Mouse (Mus musculus) hindbrain, embryonic 12.5 days (tissue): Measurements from ENCODE around the gene Vmn1r20. TPM values are rescaled to one million over a fixed set of nuclear protein-coding genes. Genes with fewer than 3 reads are reported as not detected.
"Not testable (repeated sequence)": the region's sequence is repeated elsewhere in the genome, so short reads cannot be mapped to it uniquely, and the experiment has no call there.

Source experiments
- ATAC-seq: fragments of 200-750 bp; cut with Nextera tagmentation; 2 replicates; pipeline ENCODE4 v1.8.0; 2017; ENCODE audit warnings: moderate TSS enrichment; ENCODE audit not compliant: low FRiP score
- H3K27ac ChIP-seq: fragments of 300-500 bp; sonication (generic); 2 replicates; pipeline ENCODE4 v1.5.1; 2016; ENCODE audit warnings: mild to moderate bottlenecking
- H3K27me3 ChIP-seq: fragments of 300-500 bp; sonication (generic); 2 replicates; pipeline ENCODE4 v1.6.1; 2016; ENCODE audit warnings: mild to moderate bottlenecking
- H3K36me3 ChIP-seq: fragments of 300-500 bp; sonication (generic); 2 replicates; pipeline ENCODE4 v1.6.1; 2016; ENCODE audit warnings: mild to moderate bottlenecking
- H3K4me1 ChIP-seq: fragments of 300-500 bp; sonication (generic); 2 replicates; pipeline ENCODE4 v1.6.1; 2016
- H3K4me2 ChIP-seq: fragments of 300-500 bp; sonication (generic); replicated peaks from 2 replicates; pipeline ENCODE4 v1.6.1; 2016; ENCODE audit warnings: mild to moderate bottlenecking
- H3K4me3 ChIP-seq: fragments of 300-500 bp; sonication (generic); 2 replicates; pipeline ENCODE4 v1.5.1; 2016; ENCODE audit warnings: mild to moderate bottlenecking
- H3K9ac ChIP-seq: fragments of 300-500 bp; sonication (generic); 2 replicates; pipeline ENCODE4 v1.6.1; 2016; ENCODE audit warnings: mild to moderate bottlenecking, moderate library complexity
- H3K9me3 ChIP-seq: fragments of 300-500 bp; sonication (generic); replicated peaks from 2 replicates; pipeline ENCODE4 v1.6.1; 2016; ENCODE audit warnings: mild to moderate bottlenecking
- WGBS: fragments of 180-500 bp; shearing (Covaris S2); methylation state at CpG from one replicate; pipeline ENCODE4 v1.1.7; 2016; 5-methylcytosine and 5-hydroxymethylcytosine counted together
- polyA plus RNA-seq: library from polyadenylated mRNA; unstranded; fragments of >200 nt; fragmentation: Nextera tagmentation; extraction: Ambion mirVana; gene quantifications from 2 replicates; pipeline ENCODE4 v1.2.1, GENCODE M21; 2016

Vmn1r20 gene
- polyA plus RNA-seq: not detected in 2 replicates

DNA sequence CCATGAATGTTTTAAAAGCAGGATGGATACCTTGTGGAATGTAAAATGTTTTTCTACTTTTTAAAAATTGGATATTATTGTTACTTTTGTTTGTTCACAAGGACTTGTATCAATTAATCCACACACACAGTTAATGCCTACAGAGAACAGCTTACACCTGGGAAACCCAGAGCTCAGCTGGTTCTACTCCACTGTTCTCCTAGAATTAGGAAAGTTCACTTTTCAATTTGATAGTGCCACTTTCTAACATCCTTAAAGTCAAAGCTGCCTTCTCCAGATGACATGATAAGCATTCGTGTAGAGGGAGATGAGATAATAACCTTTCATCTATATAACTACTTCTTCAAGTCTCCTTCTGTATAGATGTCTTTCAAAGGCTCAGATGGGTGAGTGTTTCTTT is at the start of gene Vmn1r20:
Gene Vmn1r20, plus strand, starts transcription at position 301 of the 400 bp plus-strand sequence.
- no peak for ATAC-seq
- no peak within 1 kb of the TSS for H3K27ac ChIP-seq
- no peaks in the 10 kb centered on the region for H3K9me3 ChIP-seq
- no peak within 1 kb of the TSS for H3K9ac ChIP-seq
- WGBS: 87% methylated on average over 1 of the region's 1 CpGs
- H3K4me3 ChIP-seq: no peak within 1 kb of the TSS
- H3K4me2 ChIP-seq: no peak within 1 kb of the TSS
- H3K27me3 ChIP-seq: no peaks in the 10 kb centered on the region
- no peaks in the 10 kb centered on the region for H3K4me1 ChIP-seq
- H3K36me3 ChIP-seq: no peaks in the 10 kb centered on the region

DNA sequence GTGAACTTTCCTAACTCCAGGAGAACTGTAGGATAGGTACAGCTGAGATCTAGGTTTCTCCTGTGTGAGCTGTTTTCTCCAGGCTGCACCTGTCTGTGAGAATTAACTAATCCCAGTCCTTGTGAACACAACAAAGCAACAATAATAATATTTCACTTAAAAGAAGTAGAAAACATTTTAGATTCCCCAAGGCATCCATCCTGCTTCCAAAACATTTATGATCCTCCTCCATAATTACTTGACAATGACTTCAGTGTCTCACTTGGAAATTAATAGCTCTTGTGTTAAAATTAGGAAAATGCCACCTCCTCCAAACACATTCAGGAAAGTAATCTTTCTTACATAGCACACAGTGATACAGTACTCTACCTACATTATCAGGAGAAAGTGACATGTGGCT is 33.0 kb upstream of the Vmn1r20 start, which contains the start of gene Vmn1r18:
Gene Vmn1r18, minus strand, starts transcription at position 101 of the 400 bp plus-strand sequence.
- no peaks in the 10 kb centered on the region for H3K9me3 ChIP-seq
- ATAC-seq: no peak
- H3K27ac ChIP-seq: no peak within 1 kb of the TSS
- H3K36me3 ChIP-seq: no peaks in the 10 kb centered on the region
- no peak within 1 kb of the TSS for H3K9ac ChIP-seq
- H3K4me1 ChIP-seq: no peaks in the 10 kb centered on the region
- no peaks in the 10 kb centered on the region for H3K27me3 ChIP-seq
- H3K4me2 ChIP-seq: no peak within 1 kb of the TSS
- H3K4me3 ChIP-seq: no peak within 1 kb of the TSS

DNA sequence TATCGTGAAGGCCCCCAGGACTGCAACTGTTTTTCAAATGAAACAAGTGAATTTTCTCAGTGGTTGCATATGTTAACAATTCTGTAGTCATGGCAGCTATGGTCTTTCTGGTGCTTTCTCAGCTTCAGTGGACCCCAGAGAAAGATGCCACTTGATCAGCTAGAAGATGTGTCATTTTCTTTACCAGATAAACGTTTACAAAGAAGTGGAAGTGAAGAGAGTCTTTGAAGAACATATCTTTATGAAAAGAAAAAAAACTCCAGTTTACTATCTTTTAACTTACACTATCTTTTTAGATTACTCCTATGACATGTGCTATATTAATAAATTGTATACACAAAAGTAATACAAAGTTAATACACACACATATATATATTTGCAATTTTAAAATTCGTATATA is 25.2 kb upstream of the Vmn1r20 start, which contains the start of gene Vmn1r19:
Gene Vmn1r19, plus strand, starts transcription at position 301 of the 400 bp plus-strand sequence.
- 78% methylated on average over 3 of the region's 3 CpGs for WGBS

DNA sequence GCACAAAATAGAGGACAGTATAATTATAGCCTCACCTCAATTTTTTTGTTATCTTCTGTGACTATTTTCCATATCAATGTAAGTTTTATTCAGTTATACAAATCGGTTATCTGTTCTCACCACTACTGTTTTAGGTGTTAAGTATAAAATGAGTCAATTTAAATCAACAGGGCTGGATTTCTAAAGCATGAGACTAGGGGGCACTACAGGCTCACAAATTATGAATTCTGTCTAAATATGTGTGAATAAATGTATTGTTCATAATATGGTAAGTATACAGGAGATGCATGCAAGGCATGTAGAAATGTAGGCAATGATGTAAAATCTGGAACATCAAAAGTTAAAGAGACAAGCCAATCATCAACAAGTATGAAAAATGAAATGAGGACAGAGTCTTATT is 2.5 kb downstream of the Vmn1r20 start:
- ATAC-seq: no peak
- WGBS: 87% methylated on average over 1 of the region's 1 CpGs
- H3K4me3 ChIP-seq: no peak overlapping the region
- no peak overlapping the region for H3K9ac ChIP-seq
- H3K27ac ChIP-seq: no peak overlapping the region
- no peaks in the 10 kb centered on the region for H3K27me3 ChIP-seq
- H3K9me3 ChIP-seq: no peaks in the 10 kb centered on the region
- no peaks in the 10 kb centered on the region for H3K4me1 ChIP-seq
- H3K36me3 ChIP-seq: no peaks in the 10 kb centered on the region
- H3K4me2 ChIP-seq: no peak overlapping the region

More for the DNA sequence above, 25.2 kb upstream of the Vmn1r20 start, which contains the start of gene Vmn1r19:
- H3K27me3 ChIP-seq, H3K4me3 ChIP-seq, H3K4me2 ChIP-seq, H3K9ac ChIP-seq, H3K36me3 ChIP-seq, H3K4me1 ChIP-seq, H3K9me3 ChIP-seq, ATAC-seq, H3K27ac ChIP-seq: not testable (repeated sequence)

DNA sequence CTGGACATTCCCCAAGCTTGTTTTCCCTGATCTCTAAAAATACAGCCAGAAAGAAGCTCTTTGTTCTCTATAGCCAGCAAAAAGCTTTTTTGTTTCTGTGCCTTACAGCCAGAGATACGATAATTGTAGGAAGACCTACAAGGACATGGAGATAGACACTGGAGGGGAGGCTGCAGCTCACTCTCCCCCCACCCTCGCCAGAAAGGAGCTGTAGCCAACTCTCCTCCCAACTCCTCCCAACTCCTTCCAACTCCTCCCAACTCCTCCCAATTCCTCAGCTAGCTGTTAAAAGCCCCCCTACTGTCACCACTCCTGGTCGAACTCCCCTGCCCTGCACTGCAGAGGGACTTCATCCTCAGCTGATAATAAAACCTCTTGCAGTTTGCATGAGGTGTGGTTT is 39.4 kb downstream of the Vmn1r20 start:
- H3K4me2 ChIP-seq, H3K4me3 ChIP-seq, H3K9ac ChIP-seq, H3K27ac ChIP-seq, H3K27me3 ChIP-seq, H3K4me1 ChIP-seq, H3K9me3 ChIP-seq, ATAC-seq, H3K36me3 ChIP-seq: not testable (repeated sequence)
- 17% methylated on average over 3 of the region's 3 CpGs for WGBS

Other genes starting within 250 kb of the Vmn1r20 start
- not detected in 2 replicates for gene Vmn1r13, start 225.6 kb upstream of the Vmn1r20 start, polyA plus RNA-seq
- not detected in 2 replicates for gene Vmn1r14, start 197.2 kb upstream of the Vmn1r20 start, polyA plus RNA-seq
- gene Vmn1r15, start 171.0 kb upstream of the Vmn1r20 start, polyA plus RNA-seq: not detected in 2 replicates
- gene Vmn1r16, start 99.4 kb upstream of the Vmn1r20 start, polyA plus RNA-seq: not detected in 2 replicates
- not detected in 2 replicates for gene Vmn1r17, start 65.2 kb upstream of the Vmn1r20 start, polyA plus RNA-seq
- gene Vmn1r18, start 33.1 kb upstream of the Vmn1r20 start, polyA plus RNA-seq: not detected in 2 replicates
- not detected in 2 replicates for gene Vmn1r19, start 25.1 kb upstream of the Vmn1r20 start, polyA plus RNA-seq
- gene Ppm1k, start 106.5 kb downstream of the Vmn1r20 start, polyA plus RNA-seq: 7.3 and 7.4 TPM in 2 replicates
- 1.3 and 1.9 TPM in 2 replicates for gene Herc6, start 152.1 kb downstream of the Vmn1r20 start, polyA plus RNA-seq